Mouse (Mus musculus): ENCODE measurements around the gene Trh.

Trh gene

DNA sequence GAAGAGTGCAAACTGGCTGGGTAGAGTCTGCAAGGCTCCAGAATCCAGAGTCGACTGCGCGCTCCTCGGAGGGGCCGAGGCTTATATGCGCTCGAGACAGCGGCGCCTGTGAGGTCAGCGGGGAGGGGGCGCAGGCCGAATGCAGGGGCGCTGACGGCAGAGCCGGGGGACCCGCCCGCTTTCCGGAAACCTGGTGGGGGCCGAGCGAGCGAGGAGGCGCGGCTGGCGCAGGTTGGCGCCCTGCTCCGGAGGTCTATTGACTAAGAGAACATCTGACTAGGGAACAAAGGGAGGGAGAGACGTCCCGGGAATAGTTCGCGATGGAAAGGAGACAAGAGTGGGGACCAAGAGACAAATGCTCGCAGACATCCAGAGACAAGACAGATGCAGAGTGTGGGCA lies at the start of gene Trh:
Gene Trh, minus strand, starts transcription at position 60 of the 400 bp plus-strand sequence.
- DNase-seq (ENCODE audit: low spot score in 2 of 2): no peak

DNA sequence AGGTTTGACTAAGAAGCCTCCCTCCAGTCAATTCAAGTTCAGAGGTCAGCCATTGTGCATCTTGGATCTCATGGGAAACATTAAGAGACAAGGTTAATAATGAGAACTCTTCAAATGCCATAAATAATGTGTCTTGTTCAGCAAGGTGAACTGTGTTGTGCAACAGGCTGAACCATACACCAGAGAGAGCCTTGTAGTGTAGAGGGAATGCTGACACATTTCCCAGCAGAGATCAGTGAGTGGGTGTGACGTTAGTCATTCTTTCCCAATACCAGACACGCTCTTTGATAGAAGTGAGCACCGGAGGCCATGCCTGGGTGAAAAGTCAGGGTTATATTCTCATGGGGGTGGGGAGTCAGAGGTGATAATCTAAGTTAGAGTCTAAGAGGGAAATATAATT lies 46.4 kb upstream of the Trh start:
- DNase-seq (ENCODE audit: low spot score in 2 of 2): no peak

DNA sequence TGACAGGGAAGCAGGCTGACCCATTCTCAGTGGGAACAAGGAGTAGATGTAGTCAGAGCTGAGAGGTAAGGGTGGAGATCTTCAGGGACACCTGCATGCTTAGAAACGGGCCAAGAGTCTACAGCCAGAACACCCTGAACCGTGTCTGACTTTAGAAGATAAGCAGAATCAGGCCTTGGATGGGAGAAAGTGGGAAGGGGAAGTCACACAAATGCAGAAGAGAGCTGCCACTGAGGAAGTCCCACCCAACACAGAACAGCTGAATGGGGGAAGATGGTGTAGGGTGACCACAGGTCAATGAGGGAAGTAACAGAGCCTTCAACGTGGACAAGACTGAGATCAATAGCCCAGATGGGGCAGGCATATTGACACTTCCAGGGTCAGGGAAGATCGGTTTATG lies 42.4 kb upstream of the Trh start:
- no peak for DNase-seq (ENCODE audit: low spot score in 2 of 2)

DNA sequence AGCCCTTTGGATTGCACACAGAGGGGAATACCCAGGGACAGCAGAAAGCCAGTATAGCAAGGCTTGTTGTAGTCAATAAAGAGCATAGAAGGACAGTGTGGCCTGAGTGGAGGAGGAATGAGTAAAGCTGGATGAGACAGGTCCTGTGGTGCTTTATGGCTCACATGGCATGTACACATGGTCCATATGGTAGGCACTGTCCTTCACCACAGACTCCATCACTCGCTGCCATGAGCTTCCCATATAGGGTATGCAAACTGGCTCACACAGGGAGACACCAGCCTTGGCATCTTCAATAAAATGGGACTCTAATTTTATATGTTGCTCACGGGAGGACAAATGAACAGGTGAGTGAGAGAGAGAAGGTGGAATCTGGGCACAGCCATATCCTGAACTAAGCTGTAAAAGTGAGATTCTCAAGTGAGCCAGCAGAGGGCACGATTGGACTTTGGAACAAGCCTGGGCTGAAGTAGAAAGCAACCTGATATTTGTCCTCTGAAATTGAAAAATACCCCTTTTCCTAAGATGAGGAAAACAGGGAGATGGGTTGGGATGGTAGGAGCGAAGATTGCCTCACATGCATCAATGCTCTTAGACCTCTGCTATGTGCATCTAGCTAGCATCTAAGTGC lies 41.9 kb upstream of the Trh start:
- peak in 1 of 2 experiments; percentile 68 for DNase-seq (ENCODE audit: low spot score in 2 of 2)

DNA sequence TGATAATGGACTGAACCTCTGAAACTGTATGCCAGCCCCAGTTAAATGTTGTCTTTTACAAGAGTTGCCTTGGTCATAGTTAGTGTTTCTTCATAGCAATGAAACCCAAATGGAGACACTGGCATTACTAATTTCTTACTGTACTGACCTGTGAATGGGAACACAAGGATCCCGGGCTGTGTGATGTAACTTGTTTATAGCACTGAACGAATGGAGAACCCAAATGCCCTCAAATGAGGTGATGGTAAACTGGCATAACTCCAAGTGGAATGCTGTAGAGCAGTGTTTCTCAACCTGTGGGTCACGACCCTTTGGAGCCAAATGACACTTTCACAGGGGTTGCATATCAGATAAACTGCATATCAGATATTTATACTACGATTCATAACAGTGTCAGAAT lies 41.1 kb upstream of the Trh start:
- no peak for DNase-seq (ENCODE audit: low spot score in 2 of 2)

GRCm38 (mm10) chr6:92277179-92277578 lies 32.7 kb upstream of the Trh start:
- no peak for DNase-seq (ENCODE audit: low spot score in 2 of 2)

DNA sequence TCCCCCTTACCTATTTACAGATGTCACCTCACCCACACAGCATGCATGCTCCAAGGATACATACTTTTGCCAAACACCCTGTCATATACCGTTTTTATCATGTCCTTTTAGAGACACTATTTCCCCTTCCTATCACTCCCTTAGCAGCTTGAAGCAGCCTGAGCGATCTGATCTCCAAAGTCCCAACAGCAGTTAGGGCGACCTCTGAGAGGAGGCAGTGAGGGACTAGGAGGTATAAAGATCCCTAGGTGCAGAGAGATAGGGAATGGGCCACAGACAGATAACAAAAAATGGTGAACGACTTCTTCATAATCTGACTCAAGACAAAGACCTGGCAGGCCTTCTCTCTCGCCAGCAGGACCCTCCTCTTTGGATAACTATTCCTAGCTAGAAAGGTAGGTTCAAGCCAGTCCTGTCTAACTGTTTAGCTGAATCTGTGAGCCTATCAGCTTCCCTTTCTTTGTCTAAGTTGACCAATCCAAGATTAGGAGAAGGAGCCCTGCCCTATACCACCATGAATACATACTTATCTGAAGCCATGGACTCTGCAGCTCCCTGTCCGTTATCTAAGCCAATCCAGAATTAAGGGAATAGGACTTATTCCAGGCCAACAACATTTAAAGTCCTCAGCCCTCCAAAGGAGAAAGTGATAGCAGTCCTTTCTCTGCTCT lies 29.3 kb upstream of the Trh start:
- DNase-seq (ENCODE audit: low spot score in 2 of 2): no peak

DNA sequence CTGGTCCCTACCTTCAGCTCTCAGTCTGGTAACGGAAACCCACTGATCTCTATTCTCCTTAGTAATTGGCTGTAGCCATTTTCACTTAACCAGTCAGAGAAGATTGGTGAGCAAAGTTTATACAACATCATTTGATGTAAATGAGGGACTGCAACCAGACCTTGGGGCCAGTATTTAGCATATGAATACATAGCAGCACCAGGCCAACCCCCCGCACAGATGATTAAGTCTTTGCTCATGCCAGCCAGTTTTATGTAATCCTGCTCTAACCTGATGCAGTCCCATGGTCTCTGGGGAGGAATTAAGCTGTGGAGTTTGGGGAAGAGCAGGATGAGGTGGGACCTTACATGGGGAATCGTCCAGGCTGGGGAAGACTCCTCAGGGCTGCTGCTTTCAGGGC lies 28.2 kb upstream of the Trh start:
- no peak for DNase-seq (ENCODE audit: low spot score in 2 of 2)

- peak in 1 of 2 experiments; percentile 66 for DNase-seq (ENCODE audit: low spot score in 2 of 2)
These were observed 24.6 kb upstream of the Trh start for GRCm38 (mm10) chr6:92269019-92269418.

DNA sequence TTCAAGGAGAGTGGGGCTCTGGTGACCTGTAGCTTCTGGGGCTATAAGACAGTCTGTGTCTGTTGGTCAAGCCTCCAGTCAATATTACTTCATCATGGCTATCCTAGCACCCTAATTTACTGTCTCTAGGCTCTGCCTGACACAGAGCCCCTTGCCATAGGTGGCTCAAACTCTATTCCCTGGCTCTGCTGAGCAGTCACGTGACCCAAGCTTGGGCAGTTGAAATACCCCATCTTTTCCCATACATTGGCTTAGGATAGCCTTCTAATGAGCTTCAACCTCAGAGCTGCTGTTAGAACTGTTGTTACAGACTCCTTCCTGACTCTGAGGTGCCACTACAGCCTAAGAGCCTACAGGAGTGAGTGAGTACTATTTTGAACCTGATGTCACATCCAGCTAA lies 23.6 kb upstream of the Trh start:
- DNase-seq (ENCODE audit: low spot score in 2 of 2): no peak

DNA sequence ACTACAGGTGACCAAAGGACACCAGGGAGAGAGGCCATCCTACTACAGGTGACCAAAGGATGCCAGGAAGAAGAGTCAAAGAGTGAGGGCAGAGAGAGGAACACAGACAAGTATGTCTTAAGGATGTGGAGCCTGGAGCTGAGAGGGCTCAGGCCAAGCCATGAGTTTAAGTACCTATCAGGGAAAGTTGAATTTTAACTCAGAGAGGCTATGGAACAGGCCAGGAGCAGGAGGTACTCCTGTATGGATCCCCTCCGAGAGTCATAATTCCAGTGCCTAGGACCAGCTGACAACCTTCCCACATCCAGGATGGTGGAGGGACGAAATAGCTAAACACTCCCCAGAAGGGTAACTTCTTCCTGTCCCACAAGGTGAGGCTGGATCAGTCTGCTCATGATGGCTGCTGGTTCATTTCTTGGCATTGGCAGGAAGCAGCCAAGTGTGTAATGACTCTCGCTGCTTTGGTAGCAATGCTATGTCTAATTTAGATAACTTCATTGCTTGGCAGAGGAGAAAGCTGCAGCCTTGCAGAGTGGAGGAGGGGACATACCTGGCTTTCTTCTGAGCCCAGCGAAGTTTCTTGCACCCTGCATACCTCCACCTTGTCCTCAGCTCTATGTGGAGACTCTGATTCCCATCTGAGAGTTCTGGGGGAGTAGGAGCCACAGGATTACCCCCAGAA lies 16.9 kb upstream of the Trh start:
- DNase-seq (ENCODE audit: low spot score in 2 of 2): no peak

DNA sequence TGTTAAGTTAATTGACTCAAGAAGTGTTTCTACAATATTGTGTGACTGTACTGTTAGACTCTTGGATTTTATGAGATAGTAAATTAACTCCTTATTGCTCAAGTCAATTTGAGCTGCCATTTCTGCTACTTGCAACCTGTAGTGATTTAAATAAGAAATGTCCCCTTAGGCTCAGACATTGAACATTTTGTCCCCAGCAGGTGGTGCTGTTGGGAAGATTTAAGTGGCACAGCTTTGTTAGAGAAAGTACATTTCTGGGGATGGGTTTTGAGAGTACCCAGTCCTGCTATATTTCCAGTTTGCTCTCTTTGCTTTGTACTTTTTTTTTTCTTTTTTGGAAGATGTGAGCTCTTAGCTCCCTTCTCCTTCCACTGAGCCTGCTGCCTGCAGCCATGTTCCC lies 10.9 kb upstream of the Trh start:
- no peak for DNase-seq (ENCODE audit: low spot score in 2 of 2)

DNA sequence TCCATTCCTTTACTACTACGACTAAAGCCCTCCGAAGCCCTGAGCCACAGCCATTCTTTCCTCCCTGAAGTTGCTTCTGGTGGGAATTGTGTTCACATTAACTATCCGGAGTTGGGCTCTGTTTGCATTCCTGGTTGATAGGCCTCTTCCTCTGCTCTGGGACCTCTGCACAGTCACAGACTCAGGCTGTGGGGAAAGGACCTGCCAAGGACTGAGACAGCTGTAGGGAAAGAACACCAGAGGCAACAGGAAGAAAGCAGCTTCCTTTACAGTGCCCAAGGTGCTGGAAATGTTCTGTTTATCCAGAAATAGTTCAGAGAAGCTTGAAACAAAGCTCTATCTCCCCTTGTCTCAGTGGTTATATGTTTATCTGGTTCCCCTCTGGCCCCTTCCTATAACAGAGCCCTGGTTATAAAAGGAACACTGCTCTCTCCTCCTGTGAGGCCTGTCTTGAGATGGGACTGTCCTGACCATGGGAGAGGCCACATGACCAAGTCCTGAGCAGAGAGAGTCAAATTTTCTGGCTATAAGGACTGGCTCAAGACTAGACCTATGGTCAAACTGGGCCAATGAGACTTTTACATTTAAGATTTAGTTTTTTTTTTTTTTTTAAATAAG lies 8.9 kb upstream of the Trh start:
- no peak for DNase-seq (ENCODE audit: low spot score in 2 of 2)

DNA sequence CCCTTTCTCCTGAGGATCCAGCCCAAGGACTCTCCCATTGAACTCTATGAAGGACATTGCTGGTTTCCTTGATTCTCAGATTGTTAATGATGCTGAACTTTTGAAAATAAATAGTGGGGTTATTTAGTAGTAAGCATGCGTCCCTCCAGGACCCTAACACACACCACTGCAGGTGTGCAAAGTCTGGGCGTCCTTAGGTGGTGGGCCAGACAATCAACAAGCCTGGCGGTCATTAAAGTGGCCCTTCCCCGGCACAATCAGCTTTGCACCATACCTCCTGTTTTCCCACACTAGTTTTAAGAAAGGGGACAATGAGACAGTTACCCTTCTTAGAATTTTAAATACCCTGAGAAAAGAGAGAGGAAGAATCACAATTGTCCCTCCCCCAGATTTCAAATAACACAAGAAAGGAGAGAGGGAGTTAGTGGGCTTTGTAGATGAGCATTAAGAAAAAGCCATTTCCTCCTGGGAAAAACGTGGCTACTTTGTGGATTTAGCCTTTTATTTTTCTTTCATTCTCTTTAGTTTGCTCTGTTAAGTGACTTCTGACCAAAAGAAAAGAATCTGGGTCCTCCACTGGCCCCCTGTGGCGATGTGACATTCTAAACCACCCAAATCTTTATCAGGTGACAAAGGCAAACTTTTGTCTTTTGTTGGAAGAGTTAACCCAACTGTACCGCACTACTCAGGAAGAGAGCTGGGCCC lies 2.9 kb upstream of the Trh start:
- DNase-seq (ENCODE audit: low spot score in 2 of 2): no peak

GRCm38 (mm10) chr6:92246335-92246734 lies 1.9 kb upstream of the Trh start:
- no peak for DNase-seq (ENCODE audit: low spot score in 2 of 2)

- DNase-seq (ENCODE audit: low spot score in 2 of 2): peak in 1 of 2 experiments; percentile 32
These were observed 3.1 kb downstream of the Trh start for GRCm38 (mm10) chr6:92241178-92241906.

- no peak for DNase-seq (ENCODE audit: low spot score in 2 of 2)
These were observed 9.4 kb downstream of the Trh start for GRCm38 (mm10) chr6:92235036-92235435.

DNA sequence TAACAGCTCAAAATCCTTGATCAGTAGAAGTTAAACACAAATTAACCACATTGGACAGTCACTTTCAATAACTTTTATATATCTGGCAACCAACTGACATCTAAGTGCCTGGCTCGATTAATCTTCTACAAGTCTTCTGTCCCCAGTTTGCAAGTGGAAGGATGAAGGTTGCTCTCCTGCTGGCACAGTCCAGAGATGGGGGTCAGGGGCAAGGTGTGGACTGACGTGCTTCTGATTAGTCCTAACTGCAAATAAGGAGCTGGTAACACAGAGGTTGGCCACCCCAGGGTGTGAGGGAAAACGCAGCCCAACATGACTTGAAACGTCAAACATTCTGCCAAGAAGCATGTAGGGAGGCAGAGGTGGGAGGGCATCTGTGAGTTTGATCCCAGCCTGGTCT lies 12.7 kb downstream of the Trh start:
- no peak for DNase-seq (ENCODE audit: low spot score in 2 of 2)

DNA sequence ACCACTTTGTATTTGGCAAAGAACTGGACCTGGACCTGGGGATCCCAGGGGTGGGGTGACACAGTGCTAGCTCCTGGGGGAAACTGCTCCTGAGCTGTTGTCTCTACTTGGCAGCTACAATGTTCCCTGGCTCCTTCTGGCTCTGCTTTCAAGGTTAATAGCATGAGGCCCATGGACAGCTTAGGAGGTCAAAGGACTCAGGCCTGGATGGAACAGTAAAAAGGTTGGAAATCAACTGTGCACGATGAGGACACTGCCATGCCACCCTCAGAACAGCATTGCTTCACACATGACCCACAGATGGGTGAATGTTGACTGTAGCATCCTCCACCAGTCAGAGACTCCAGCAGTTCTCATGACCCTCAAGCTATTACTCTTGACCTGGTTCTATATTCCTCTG lies 13.1 kb downstream of the Trh start:
- DNase-seq (ENCODE audit: low spot score in 2 of 2): no peak

GRCm38 (mm10) chr6:92229586-92229985 lies 14.9 kb downstream of the Trh start:
- DNase-seq (ENCODE audit: low spot score in 2 of 2): no peak

DNA sequence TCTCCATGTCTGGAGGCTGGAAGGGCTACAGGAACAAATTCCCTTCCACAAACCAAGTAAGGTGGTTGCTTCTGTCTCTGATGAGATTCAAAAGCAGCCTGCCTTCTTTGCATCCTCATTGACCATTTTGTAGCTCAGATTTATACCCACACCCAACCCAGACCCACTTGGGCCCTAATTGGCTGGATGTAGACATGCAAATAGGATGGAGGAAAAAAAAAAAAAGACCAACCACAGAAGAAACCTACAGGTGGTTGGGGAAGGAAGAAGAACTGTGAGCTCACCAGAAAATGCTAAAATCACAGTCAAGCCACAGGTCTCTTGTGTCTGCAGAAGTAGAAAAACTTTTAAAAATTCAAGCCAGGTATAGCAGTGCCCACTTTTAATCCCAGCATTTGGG lies 15.3 kb downstream of the Trh start:
- DNase-seq (ENCODE audit: low spot score in 2 of 2): no peak
